Mouse (Mus musculus): ENCODE results near the gene Tnni3k. TPM values are rescaled to one million over a fixed set of nuclear protein-coding genes. Genes with fewer than 3 reads are reported as not detected.

The Tnni3k gene
- not detected for polyA plus RNA-seq (2014; fragmentation: Illumina TruSeq; extraction: RNeasy Lipid Tissue Mini Kit (QIAGEN cat#74804); ENCODE audit: low read depth, low replicate concordance)

DNA sequence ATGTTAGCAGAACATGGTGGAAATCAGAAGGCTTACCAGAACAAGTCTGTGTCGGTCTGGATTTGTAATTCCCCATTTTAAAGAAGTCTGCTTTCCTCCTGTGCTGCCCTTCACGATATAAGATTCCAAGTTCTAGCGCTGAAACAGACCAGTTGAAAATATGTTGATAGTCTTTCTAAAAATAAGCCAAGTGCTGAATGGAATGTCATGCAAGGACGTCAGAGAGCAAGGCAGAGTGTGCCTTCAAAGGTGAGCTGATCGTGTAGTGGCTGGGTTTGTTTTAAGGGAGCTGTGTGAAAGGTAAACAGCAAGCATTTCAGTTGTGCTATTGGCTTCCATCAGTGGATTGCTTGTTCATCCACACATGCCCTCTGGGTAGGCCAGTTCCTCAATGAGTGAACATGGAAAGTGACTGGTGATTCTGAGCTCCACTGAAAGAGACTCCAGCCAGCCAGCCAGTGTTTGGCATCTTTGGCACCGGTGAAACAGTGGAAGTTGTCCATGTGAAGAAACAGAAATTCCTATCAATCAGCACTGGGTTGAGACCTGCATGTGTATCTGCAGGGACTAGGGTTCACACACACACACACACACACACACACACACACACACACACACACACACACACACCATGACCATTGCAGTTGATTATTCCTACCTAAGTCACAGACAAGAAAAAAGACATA is at the start of gene Tnni3k:
TSS of gene Tnni3k (minus strand) at position 177 of the 686 bp plus-strand sequence.

DNA sequence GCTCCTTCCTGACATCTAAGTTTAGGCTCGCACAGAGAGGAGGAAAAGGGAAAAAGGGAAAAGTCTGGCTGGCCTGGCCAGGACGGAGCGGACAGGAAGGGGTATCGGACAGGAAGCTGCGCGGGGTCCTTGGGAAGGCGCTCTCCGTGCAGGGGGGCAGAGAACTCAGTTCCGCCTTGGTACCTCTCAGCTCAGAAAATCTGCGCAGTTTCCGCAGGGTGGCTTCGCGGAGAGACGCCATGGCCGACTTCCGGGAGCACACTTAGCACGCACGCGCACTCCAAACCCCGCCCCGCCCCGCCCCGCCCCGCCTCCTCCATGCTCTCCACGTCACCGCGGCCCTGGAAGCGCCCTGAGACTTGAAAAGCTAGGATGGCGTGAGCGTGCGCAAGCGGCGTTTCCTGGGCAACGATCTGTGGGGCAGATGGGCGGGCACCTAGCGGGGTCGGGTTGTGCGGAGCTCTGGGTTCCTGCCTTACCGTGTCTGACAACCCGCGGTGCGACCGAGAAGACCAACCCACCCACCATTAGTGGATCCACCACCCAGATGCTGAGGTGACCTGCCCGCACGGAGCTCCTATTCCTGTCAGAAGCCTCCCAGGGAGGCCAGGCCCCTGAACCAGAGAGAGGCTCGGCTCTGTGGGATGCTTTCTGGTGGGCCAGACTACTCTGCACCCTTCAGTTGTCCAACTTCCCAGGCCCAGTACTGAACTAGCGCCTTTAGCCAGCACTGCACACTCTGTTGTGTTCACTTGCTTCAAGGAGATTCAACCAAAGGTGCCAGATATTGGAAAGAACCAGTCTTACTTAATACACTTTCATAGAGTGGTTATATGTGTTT is 38.1 kb upstream of the Tnni3k start, which contains the start of the genes Fpgt and Lrriq3:
TSS of gene Fpgt (minus strand) at position 288 of the 841 bp plus-strand sequence.
TSS of gene Lrriq3 (plus strand) at position 319 of the 841 bp plus-strand sequence.

Other genes starting within 250 kb of the Tnni3k start
- 12.6 TPM for gene Fpgt, start 38.0 kb upstream of the Tnni3k start, polyA plus RNA-seq (2014; fragmentation: Illumina TruSeq; extraction: RNeasy Lipid Tissue Mini Kit (QIAGEN cat#74804); ENCODE audit: low read depth, low replicate concordance)
- gene Lrriq3, start 38.0 kb upstream of the Tnni3k start, polyA plus RNA-seq (2014; fragmentation: Illumina TruSeq; extraction: RNeasy Lipid Tissue Mini Kit (QIAGEN cat#74804); ENCODE audit: low read depth, low replicate concordance): 5.2 TPM

Measured in adipose tissue, adult 10 weeks (tissue).